Mouse (Mus musculus): ENCODE data around the gene Rpgrip1l.

DNA sequence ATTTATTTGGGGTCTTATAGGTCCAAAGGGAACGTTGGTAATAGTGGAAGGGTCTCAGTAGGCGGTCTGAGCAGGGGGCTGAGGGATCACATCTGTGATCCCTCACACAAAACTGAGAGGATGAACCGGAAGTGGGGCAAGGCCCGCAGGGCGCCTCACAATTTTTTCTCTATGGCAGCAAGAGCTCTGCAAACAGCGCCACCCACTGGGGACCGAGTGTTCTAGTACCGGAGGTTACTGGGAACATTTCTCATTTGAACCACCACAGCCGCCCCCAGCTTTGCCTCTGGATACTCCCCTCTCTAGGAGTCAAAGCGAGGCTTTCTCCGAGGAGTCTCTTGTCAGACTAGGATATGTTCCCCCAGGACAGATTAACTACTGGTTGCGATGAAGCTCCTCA is 116.4 kb downstream of the Rpgrip1l start:
- peak; percentile 25 for TF ChIP-seq CTCF (IDR thresholded peaks at IDR 0.05)
- no peak for TF ChIP-seq EP300 (IDR thresholded peaks at IDR 0.05)

Measured in lung, postnatal 0 days (tissue).